Mouse (Mus musculus) frontal cortex, postnatal 10 days (tissue): ENCODE results near the gene Glb1l3.
"Not testable (repeated sequence)": the region's sequence is repeated elsewhere in the genome, so short reads cannot be mapped to it uniquely, and the experiment has no call there.

Source experiments
- DNase-seq, 2 experiments: peaks; one replicate each; pipeline ENCODE4 v3.0.0; 2022; ENCODE audit warnings: low spot score in 2 of 2, mixed read lengths in 1 of 2

Gene Glb1l3

DNA sequence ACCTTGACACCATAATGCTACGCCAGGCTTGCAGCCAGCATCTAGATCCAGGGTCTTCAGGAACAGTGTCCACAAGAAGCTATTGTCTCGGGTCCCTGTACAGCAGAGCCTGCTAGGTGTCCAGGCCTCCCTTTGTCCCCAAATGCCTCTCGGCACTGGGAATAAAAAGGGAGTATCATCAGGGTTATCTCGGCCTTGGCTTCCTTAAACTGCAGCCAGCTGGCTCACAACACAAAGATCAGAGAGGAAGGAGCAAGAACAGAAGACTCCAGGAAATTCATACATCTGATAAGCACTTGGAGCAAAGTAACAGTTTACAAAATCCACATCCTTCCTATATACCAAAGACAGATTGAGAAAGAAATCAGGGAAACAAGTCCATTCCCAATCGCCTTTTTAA, at the start of gene Glb1l3:
Glb1l3 (minus strand) TSS at position 140 of the 400 bp plus-strand sequence.
- DNase-seq = no peak

DNA sequence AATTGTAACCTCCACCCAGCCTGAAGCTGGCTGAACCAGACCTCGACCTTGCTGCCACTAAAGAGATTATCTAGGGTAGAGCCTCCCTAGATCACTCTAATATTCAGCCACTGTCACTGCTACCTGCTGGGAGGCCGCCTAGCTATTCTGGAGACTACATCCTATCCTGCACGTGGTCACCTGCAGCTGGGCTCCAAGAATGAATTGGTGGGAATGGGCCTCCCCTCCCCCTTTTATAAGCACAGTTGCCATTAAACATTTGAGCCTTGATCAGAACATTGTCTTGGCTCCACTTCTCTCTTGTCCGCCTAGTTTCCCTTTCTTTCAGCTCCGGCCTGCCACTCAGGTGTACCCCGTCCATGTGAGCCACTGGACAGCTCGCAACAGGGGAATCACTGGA, 9.2 kb upstream of the Glb1l3 start:
- not testable (repeated sequence) for DNase-seq

DNA sequence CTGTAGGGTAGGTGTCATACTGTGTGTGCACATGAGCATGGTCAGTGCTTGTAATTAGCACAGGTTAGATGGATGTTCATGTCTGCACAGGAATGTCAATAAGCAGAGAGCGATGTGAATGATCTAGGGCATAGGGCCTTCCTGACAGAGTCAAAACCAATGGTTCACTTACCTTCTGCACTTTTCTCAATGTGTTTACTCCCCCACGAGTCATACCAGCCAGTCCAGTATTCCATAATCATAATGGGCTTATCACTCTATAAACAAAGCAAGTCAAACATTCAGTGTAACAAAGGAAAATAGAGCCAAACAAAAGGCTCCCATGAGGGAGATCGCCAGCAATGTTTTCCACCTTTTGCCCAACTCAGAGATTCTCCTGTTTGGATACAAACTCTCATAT, 29.6 kb downstream of the Glb1l3 start:
- no peak for DNase-seq

DNA sequence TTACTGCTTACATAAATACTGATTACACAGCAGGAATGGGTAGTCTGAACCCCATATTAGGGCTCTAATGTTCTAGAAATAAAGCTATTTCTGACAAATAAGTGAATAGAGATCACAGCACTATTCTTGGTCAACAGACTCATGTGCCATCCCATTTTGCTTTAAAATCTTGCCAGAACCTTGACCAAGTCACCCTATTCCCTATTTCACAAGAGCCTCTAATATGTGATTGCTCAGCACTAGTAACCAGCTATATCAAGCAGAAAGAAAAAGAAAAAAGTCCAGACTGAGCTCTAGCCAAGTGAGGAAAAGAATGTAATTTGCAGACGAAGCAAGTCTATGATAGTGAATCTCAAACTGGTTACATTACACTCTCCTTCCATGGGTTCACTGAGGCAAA, 40.7 kb downstream of the Glb1l3 start:
- DNase-seq = no peak

DNA sequence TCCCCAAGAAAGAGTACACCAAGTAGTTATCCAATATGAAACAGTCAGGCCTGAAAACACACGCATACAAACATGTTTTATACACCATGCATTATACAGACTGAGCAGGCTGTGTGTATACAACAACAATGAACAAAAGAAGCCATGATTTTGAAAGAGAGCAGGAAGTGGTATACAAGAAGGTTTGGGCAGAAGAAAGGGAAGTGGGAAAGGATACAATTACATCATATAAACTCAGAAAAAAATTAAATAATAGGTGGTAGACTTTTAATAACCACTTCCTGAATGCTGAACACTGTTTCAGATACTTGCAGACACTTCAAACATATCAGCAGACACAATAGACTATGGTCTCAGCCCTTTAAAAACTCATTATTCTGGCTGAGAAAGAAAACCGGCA, 52.0 kb downstream of the Glb1l3 start:
- no peak for DNase-seq

DNA sequence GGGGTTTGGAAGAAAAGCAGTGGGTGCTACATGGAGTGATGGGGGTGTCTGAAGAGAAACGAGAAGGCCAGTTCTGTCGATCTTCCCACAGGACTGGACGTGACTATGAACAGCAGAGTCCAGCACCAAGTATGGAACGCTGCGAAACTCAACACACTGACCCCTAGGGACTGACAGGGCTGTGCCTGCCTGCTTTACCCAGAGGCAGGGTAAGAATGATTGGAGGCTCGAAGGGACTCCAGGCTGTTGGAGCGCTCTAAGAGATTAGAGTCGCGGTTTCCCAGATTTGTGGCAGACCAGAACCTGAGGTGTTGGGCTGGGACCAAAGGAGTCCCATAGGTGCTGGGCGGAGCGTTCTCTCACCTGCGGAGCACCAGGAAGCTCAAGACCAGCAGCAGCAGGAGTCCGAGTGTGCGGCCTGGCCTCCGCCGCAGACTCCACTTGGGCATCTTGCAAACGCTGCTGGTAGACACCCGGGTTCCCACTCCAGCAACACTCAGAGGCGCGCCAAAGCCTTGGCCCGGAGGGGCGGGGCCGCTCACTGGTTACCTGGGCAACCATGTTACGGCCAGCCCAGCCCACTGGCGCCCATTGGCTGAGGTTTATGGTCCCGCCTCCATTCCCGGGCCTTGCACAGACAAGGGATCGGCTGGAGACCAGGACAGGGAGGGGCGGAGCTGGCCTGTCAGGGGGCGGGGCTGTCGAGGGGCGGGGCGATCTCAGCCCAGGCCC, 54.6 kb downstream of the Glb1l3 start, which contains the start of gene Glb1l2:
Glb1l2 (minus strand) TSS at position 534 of the 732 bp plus-strand sequence.
- peak; percentile 87 to 89 for DNase-seq

DNA sequence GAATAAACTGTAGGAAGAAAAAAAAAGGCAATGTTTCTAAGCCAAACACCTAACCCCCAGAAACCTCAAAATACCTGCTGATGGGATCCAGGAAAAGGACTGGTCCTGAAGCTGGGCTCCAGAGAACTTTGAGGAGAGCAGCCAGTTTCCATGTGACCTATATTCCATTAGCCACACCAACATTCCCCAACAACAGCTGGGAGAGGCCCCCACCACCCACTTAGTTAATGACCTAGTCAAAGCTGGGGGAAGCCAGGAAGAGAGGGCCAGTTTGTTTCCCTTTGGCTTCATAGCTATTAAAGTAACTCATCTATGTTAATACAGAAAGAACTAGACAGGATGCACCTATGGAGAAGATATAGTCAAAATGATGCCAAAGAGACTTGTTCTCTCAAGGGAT, 56.4 kb downstream of the Glb1l3 start:
- no peak for DNase-seq

DNA sequence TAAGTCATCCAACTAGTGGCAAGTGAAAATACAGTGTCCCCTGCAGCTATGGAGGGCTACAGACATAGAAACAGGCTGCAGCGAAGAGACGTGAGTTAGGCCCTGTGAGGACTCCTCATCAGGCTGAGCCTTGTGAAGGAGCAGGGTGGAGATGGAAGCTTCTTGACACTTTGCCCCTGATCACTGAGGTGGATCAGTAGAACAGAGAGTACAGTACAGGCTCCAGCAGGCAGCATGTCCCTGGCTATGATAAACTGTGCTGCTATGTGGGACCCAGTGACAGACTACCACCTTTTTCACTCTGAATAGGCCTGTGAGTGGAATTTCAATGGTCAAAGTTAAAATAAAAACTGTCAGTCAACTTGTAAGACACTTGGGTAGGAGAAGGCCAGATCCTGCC, 60.3 kb downstream of the Glb1l3 start:
- DNase-seq = no peak

DNA sequence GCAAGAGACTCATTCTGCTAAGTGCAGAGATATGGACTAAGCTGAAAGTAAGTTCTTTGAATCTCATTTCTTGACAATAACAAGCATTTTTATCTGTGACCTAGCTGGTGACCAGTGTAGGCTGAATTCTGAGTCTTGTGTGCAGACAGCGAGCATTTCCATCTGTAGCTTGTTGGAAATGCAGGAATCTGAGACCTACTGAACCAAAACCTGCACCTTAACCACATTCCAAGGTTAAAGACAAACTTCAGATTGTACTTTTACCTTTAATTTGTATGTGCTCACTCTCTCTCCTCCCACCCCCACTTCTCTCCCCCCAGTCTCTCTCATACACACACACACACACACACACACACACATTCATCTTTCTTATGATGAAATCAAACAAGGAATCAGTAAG, 62.0 kb downstream of the Glb1l3 start:
- no peak for DNase-seq

DNA sequence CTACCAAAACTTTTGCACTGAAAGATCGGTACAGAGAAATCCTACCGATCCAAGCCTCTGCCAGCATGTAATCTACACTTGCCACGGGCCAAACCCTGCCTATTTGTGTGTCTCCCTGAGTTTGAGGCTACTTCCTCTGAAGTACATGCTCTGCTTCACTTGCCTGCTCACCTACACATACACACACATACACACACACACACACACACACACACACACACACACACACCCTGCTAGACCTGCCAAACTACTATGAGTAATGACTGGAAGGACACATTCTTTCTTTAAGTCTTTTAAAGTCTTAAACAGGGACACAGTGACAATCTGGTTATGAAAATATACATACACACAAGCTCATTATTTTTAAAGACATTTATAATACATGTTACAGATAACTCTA, 62.5 kb downstream of the Glb1l3 start:
- no peak for DNase-seq

DNA sequence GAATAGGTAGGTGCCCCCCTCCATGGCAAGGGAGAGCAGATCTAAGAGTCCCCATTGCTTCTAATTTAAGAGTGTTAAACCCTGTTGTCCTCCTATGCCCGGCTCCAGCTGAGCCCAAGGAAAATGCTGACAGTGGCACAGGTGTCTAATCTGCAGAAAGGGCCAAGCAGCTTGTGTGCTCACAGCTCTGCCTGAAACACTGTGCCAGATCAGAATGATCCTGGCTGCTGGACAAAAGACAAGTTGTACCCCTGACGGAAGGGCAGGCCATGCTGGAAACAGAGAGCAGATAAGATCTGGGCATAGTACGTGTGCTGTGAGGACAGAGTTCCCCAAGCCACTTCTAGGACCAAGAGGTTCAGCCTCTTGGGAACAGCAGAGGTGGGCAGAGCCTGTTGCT, 67.9 kb downstream of the Glb1l3 start:
- no peak for DNase-seq

DNA sequence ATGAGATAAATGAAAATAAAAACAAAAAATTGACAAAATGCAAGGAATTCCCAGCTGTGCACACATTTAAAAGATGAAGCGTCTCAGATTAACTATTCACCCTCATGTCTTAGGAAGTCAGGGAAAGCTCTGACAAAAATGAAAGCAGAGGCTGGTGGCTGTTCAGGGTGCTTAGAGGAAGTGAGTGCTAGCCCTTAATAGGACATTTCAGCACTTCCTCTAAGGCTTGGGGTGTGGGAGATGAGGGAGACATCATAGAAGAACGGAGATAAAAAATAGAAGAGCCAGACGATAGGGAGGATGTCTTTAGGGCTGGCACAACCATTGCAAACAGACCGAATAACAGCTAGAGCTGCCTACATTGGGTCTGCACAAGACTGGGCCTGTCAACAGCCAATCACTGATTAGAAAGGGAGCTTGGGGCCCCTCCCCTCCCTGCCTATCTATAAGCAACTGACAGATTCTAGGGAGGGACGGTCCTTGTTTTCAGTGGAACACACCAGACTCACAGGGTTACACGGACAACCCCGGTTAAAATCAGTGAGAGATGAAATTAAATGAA, 77.2 kb downstream of the Glb1l3 start:
- DNase-seq = no peak

DNA sequence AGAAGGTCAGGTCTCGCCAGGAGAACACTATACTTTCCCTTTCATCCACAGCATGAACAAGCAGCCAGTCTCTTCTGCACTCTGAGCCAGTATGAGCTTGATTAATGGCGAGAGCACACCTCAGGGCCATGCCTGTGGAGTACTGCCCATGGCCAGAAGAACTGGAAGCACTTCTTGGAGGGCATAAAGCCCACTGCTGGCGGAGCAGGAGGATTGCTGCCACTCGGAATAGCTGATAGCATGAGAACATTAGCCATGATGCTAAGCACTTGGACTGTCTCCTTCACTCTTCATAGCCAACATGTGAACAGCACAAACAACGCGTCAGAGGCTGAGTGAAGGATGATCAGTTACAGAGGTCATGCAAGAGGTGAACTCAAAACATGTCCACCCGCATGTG, 82.3 kb downstream of the Glb1l3 start:
- no peak for DNase-seq

DNA sequence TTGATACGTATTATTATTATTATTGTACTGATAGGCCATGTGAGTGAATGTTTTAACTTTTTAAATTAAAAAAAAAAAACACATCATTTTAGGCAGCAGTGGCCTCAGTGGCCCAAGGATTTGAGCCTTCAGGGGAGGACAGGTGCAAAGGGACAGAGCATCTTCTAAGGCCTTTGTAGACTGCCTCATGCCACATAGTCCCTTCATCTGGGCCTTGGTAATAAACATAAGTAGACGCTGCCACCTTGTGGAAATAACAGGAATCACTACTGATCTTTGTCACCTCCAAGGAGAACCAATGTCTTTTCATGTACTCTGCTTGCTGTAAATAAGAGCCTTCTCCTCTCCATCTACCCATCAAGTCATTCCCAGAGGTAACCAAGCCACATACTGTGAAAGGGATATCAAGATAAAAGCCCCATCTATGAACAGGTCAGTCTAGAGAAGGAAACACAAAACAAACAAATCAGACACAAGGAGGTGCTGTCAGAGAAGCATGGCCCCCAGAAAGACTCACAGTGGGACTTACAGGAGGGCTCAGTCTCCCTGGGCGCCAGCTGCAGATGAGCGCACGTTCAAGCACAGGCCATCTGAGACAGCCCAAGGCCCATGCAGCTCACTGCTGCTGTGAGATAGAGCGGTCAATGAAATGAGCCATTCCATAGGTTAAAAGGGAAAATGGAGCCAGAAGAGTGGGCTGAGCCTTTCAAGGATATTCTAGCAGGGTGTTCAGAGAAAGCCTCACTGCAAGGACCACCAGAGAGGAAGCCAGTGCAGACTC, 84.4 kb downstream of the Glb1l3 start:
- DNase-seq = peak in 1 of 2 experiments; percentile 35

DNA sequence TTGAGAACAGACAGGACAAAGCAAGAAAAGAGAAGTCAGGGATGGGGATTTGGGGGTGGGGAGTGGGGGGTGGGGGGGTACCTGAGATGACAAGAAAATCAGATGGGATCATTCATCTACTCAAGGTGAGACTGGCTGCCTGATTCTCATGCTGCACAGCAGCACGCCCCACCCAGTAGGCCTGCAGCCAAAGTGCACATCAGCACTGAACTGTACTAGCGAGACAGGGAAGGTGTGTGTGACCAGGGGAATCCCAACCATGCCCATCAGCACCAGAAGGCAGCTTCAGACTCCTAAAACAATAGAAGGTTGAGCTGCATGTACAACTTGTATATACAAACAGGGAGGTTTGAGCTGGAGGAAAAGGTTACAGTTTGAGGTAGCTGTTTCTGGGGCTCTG, 85.0 kb downstream of the Glb1l3 start:
- no peak for DNase-seq

DNA sequence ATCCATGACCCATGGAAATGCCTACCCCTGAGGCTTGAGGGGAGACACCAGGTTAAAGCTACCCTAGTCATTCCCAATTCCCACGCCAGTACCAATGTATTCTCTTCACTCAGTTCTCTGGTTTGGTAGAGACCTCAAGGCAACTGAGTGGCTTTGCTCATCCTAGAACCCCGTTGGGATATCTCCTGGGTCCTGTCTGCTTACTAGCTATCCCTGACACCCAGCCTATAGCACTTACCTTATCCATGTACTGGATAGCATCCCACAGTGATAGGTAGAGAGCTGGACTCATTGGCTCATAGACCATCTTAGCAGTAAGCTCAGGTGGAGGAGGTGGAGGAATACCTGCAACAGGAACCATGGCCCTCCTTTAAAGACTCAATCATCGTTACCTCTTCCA, 92.5 kb downstream of the Glb1l3 start:
- no peak for DNase-seq
